Mouse (Mus musculus): Measurements from ENCODE around the gene Gm21958.

GRCm38 (mm10) chr3:54715461-54715860 is 1.3 kb upstream of the Gm21958 start:
- TF ChIP-seq CTCF (conservative IDR thresholded peaks at IDR 0.05; ENCODE audit: low read length) (no peak), POU5F1 (IDR thresholded peaks at IDR 0.05; ENCODE audit: borderline replicate concordance, low read length) (no peak), NANOG (IDR thresholded peaks at IDR 0.05; ENCODE audit: borderline replicate concordance, low read length) (no peak)

Measured in E14TG2a.4 (cell line).